Mouse (Mus musculus) layer of hippocampus, adult 9-10 months (tissue): ENCODE results near the gene Wdr91.

ENCODE experiments used
- DNase-seq: peaks from one replicate; pipeline ENCODE4 v3.0.0; 2022; ENCODE audit warnings: low spot score

Gene Wdr91

DNA sequence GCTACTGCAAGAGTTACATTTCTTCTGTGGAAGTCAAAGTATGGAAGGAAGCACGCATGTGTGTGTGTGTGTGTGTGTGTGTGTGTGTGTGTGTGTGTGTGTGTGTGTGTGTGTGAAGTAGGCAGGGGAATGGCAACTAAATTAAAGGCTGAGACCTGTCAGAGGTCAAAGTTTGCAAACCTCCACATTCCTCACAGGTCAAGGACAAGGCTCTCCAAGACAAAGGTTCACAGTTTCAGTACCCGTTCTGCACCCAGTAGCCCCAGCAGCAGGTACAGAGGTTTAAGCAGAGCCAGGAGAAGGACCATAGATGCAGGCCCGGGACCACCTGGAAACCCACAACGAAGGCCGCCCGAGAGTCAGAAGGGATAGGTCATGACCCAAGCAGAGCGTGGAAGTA lies 8.5 kb upstream of the Wdr91 start:
- DNase-seq = no peak

DNA sequence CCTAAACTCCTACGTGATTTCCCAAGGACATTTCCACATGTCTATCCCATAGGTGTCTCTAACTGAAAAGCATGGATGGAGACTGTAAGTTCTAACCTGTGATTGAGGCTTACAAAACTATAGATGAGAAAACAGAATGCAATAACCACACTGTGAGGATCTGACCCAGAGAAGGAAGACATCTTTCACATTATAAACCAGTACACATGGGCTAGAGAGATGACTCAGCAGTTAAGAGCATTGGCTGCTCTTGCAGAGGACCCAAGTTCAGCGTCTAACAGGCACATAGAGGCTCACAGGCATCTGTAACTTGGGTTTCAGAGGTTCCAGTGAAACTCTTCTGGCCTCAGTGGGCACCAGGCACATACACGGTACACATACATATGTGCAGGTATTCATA lies 3.8 kb upstream of the Wdr91 start:
- DNase-seq = no peak

DNA sequence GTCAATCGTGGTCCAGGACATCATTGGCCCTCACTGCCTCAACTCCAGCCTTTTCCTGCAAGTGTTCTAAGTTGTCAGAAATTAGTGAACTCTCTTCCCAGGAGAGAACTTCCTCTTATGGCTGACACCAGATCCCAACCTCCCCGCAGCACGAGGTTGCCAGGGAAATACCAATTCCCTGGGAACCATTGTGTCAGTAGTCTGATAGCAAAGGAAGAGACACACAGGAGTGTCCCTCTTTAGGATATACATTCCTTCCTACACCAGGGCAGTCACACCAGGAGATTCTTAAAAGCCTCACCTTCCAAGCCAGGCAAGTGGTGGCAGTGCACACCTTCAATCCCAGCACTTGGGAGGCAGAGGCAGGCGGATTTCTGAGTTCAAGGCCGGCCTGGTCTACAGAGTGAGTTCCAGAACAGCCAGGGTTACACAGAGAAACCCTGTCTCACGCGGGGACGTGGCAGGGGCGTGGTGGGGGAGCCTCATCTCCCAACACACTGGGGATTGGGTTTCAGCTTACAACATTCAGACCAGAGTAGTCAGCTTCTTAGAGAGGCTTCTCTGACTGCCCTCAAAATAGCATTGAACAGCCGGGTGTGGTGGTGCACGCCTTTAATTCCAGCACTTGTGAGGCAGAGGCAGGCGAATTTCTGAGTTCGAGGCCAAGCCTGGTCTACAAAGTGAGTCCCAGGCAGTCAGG lies 2.8 kb upstream of the Wdr91 start:
- DNase-seq = no peak

DNA sequence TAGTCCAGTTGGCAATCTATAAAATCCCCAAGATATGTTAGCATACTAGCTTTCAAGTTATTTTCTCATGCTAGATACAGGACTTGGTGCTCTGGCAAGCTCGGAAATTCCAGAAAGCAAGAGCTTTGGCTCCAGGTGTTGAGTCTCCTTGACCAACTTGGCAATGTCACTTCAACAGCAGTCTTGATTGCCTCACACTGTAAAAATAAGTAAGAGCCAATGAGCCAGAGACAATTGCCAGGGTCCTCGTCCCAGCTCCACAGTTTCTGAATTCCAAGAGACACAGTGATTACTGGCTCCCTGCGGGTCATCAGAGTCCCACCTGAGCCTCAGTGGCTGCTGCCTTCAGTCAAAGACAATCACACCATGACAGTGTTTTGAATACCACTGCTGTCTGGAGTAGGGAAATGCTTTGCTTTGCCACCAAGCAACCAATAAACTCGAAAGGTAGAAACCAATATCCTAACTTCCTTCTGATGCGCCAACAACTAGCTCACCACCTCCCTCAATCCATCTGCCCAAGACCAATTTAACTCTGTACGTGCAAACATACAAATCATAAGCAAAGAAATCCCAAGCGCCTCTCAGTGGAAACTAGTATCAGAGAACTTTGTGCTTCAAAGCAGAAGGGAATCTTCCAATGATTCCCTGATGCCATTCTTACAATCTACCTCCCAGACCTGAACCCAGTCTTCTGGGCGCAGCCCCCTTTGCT lies 888 bp downstream of the Wdr91 start:
- no peak for DNase-seq

DNA sequence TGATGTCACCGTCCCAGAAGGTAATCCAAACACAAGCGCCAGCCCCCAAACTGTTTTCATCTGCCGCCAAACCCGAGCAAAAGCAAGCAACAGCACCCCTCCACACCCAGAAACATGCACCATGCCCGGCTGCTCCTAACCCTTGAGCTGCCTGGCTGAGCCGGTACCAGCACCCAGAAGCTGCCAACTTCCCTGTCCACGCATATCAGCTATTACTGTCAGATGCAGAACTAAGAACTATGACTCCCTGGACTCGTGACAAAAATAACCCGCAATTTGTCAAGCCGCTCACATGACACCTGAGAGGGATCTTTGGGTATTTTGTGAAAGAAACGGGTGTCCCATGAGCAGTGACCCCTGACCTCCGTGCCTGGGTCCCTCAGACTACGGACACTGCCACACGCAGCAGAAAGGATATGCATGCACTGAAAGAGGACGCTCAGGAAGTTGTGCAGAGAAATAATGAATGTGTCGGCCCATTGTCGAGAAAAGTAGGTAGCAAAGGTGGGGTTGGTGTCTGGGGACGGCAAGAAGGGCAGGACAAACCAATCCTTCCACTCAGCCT lies 2.9 kb downstream of the Wdr91 start:
- no peak for DNase-seq

DNA sequence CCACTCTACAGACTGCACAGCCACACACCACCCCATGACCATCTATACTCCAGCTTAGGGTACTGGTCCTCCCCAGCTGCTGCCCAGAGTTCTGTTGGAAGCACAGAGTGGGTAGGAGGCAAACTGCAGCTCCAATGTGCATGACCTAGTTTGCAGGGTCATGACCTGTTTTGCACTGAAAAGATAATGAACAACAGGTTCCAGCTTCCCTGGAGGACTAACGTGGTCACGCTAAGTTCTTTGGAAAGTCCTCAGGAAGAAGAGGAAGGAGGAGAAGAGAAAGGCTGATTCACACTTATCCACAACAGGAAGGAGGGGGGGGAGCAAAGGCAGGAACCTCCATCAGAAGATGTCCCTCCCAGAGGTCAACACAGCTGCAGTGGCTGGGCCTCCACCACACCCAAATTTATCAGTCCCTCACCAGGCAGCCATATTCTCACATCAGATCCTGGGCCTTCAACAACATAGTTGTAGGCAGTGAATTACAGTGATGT lies 3.5 kb downstream of the Wdr91 start:
- DNase-seq = no peak

DNA sequence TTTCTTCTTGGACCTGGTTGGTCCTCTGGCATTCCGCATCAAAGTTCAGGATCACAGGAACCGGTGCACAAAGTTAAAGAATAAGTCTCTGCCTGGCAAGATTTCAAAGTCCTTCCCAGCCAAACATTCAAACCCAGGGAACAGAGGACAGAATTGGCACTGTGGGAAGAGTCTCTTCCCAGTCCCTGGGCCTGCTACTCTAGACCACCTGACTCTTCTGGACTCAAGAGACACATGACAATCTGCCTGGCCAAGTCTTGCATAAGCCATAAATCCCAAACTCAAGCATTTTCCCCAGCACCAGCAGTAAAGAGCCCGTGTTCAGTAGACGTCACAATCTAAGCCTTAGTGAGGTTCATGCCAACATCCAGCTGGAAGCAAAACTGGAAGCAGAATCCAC lies 4.0 kb downstream of the Wdr91 start:
- DNase-seq = no peak

DNA sequence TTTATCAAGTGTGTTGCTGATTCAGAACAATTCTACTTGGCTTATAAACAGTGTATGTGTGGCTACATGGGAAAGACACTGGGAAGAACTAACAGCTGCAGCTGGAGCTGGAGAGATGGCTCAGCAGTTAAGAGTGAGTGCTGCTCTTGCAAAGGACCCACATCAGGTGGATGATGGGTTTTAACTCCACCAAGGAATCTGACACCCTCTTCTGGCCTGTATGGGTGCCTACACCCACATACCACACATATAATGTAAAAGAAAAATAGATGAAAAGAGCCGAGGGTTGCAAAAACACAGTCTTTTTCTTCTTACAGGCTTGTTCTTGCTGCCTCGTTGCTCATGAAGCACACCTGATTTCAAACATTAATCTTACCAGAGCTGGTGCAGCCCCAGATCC lies 4.6 kb downstream of the Wdr91 start:
- no peak for DNase-seq

DNA sequence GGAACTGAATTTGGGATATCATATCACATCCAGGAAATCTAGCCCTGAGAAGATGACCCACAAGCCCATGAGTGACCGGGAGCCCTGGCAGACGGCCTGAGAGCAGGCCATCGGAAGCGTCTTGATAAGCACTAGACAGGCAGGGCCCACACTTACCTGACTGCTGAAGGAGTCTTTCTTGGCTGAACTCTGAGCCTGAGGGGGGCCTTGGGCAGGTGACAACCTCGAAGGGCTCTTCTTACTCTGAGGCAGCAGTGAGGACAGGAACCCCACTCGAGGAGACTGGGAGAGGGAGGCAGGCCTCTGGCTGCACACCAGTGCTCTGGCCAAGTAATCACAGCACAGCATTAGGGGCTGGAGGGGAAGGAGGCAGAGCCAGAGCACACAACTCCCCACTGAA lies 6.3 kb downstream of the Wdr91 start:
- no peak for DNase-seq

DNA sequence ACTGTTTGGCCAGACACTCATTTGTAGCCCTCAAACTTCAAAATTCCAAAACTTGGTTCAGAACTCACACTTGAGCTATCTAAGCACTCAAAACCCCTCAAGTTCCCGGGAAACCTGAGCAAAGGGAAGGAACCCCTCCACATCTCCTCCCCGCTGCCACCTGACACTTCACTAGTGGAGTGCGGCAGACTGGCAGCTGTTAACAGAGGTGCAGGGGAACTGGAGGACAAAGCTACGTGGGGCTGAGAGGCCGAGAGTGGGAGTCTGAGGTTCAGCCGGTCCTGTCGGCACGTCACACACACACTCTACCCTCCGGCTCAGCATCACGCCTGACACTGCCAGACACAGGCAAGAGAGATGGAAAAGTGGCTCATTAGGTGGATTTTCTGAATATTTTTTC lies 6.8 kb downstream of the Wdr91 start:
- DNase-seq = no peak

DNA sequence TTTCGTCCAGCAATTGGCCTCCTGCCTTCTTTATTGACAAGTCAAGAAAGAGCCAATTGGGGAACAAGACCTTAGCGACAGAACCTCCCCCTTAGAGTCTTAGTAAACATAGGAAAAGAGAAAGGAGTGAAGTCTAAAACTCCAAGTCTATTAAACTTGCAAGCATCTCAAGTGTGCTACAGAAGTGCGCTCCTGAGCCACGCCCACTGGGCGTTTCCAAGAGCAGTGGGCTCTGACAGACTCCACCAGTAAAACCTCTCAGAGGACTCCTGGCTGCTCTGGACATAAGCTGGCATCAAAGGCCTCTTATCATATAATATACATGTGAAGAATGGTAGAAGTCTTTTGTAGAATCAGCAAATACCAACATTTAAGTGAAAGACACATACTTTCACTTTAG lies 7.2 kb downstream of the Wdr91 start:
- DNase-seq = no peak

DNA sequence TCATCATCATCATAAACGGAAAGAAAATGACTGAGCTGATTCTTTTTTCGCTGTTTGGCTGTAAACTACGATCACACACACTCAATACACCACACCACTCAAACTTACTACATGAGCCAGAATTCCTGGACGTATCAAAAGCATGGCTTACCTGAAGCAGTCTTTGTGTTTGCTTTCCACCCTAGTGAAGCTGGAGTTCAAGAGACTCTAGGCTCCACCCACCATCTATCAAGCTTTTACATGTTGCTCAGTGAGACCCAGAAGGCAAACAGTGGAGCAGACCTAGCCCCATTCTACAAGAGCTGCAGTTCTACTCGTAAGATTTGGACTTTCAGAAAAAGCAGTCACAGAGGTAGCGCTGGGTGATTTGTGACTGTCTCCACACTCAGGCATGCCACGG lies 8.1 kb downstream of the Wdr91 start:
- no peak for DNase-seq

DNA sequence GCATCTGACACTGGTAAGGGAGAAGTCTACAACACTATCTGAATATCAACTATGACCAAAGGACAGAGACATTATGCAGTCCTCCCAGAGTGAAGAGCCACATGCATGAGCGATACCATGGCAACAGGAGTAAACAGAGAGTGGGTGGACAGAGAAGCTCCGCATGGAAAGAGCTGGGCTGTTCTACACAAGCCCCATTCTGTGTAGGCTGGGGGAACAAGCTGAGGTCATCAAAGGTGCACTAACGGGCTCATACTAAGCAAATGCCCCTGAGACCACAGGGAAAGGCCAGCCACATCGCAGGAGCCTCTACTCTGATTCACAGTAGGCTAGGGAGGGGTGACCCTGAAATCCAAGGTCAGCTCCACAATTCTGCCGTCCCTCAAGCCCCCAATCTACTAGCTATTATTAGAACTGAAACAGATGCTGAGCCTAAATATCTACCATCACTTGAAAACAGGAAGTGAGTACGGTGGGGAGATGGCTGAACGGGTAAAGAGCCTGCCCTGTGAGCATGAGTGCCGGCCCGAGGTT lies 8.7 kb downstream of the Wdr91 start:
- DNase-seq = no peak

DNA sequence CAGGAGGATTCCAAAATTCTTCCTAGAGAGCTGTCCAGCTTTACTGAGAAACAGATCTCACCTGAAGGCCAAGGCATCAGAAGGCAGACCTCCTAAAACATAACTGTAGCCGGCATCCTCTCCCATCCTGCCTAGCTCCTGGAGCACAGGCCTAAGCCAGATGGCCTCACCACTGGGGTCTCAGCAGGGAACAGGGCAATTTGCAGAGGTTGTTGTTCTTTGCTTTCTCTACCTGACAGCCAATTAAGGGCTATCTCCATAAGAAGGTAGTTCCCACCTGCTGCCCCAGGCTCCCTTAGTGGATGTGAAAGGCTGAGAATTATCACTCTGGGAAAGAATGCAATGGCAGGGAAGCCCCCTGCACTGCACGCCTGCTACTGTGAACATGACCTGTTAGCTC lies 9.7 kb downstream of the Wdr91 start:
- no peak for DNase-seq

DNA sequence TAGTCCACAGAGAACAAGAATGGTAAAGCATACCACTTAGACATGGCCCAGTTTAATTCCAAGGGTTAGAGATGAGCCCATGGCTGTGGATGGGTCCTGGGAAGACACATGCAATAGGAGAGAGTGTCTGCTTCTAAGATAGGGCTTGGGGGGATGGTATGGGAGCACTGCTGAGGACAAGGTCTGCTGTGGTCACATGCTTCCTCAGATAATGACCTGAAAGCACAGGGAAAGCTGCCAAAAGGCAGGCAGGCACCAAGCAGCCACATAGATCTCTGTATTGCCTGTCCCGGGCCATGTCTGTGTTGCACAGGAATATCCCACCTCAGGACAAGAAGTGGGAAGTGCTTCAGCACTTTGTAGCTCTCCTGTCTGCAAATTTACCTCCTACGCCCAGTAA lies 11.5 kb downstream of the Wdr91 start:
- DNase-seq = no peak

DNA sequence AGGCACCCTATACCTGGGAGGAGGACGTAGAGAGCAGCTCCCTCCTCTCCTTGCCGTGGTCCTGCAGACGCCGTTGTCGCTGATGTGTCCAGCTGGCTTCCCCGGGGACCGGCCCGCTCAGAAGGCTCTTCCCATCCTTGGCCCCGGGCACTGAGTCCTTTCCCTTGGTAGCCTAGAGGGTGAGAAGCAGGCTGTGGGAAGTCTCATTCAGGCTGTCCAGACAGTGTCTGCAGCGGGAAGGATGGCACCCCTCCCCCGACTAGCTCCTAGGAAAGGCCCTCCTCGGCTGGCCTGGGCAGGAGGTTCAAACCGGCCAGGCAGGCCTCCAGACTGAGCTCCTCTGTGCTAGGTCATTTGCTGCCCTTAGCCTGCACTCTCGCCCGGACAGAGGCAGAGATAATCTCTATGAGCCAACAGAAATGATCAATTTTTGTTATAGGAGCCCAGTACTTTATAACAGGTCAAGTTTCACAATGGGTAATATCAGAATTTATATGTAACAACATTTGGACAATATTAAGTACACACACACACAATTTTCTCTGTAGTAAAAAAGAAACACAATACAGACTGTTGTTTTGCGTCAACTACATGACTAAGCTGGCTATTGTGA lies 14.4 kb downstream of the Wdr91 start:
- no peak for DNase-seq

DNA sequence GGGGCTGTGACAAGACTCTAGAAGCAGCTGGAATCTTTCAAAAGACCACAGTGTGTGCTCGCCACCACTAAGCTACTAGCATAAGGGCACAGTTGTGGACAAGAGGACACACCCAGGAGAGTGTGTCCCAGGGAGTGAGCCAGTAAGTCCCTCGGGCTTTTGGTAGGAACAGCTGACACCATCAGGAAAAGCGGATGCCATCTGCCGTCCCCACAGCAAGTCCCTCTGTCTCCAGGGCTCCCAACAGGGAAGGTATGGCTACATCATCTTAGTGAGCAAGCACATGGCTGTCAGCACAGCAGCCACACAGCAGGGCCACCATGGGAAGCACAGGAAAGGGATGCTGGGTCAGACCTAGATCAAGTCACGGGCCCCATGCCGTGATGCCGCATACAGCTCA lies 15.1 kb downstream of the Wdr91 start:
- DNase-seq = no peak

DNA sequence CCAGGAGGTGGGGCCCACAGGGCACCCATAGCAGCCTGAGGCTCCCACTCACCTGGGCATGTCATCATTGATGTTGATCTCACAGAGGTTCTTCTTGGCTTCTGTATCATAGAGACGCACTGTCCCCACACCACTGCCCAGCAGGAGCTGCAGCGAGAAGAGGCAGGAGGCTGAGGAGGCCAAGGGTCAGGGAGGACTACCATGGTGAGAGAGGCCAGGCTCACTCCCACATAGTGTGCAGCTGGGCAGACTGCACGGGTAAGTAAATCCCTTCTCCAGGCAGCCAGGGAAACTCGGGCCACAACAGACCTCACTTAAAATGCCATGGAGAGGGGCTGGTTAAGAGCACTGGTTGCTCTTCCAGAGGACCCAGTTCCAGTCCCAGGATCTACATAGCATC lies 21.5 kb downstream of the Wdr91 start:
- DNase-seq = no peak

DNA sequence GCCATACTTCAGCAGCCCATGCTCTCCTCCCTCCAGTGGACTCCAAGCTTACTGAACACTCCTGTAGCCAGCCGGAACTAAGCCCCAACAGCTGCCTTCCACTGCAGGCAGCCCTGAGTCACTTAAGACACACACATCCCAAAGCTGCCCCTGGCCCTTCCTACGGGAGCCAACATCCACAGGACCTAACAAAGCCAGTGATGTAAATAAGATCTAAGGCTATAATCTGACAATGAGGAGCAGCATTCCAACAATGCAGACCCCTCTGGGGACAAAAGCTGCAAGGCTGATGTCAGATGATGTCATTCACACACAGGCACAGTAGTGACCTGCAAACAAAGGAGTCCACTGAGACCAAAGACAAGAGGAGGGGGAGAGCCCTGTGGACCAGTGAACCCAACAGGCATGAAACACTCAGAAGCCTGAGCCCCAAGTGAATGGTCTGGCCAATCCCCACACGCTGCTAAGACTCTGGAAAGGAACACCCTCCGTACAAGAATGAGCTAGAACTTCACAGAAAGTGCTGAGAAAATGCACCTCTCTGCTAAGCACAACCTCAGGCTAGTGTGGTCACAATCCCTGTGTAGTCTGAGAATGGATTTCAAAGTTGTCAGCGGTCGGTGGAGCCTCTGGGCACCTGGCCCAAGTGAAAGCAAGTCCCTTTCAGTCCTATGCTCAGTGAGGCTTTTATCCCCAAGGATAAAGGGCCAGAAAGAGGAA lies 23.4 kb downstream of the Wdr91 start:
- DNase-seq = no peak

DNA sequence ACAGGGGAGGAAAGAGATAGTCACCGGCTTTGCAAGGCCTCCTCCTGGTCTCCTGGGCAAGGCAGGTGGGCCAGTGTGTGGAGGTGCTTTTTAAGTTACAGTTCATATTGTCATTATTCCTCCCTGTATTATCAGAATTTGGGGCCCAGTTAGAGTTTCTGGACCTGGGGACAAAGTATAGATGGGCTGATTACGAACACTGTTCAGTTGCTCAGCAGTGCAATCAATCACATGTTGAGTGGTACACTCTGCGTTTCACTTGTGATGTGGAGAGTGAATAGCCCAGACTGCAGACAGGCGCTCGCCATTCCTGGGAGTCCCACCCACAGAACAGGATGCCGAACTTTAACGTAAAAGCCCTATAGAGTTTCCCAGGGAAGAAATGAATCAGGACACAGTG lies 26.0 kb downstream of the Wdr91 start:
- DNase-seq = no peak

DNA sequence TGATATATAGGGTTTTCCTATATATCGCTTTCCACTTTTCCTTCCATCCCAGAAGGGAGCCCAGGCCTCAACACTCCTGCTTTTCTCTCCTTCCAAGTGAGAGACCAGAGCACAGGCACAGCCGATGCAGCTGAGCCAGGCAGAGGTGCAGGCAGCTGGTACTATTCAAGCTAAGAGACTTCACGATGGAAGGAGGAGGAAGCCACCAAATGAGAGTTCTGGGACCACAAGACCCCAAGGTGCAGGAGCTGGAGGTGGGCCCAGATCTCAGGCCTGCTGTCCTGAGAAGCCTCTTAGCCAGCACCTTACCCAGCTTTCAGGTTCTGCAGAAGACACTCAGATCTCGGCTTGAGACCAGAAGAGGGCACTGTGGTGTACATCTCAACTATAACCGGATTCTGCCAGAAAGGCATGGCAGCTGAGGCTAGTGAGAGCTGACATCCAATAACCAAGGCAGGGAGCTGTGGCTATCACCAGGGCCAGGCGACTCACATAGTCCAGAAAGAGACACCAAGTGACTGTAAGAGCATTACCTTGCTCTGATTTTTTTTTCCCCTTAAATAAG lies 30.7 kb downstream of the Wdr91 start:
- no peak for DNase-seq
